Mouse (Mus musculus) midbrain, embryonic 11.5 days (tissue): ENCODE measurements around the gene Prr23a3. TPM values are rescaled to one million over a fixed set of nuclear protein-coding genes. Genes with fewer than 3 reads are reported as not detected.

Source experiments
- ATAC-seq: fragments of 200-750 bp; cut with Nextera tagmentation; 2 replicates; pipeline ENCODE4 v1.8.0; 2017; ENCODE audit warnings: moderate TSS enrichment, moderate library complexity; ENCODE audit not compliant: low FRiP score
- DNase-seq: peaks from one replicate; pipeline ENCODE4 v3.0.0; 2015; ENCODE audit warnings: low spot score; ENCODE audit errors: missing footprints
- H3K27ac ChIP-seq: fragments of 300-500 bp; sonication (generic); 2 replicates; pipeline ENCODE4 v1.5.1; 2014; ENCODE audit warnings: low read depth, low read length
- H3K27me3 ChIP-seq: fragments of 300-500 bp; sonication (generic); 2 replicates; pipeline ENCODE4 v1.6.1; 2014; ENCODE audit warnings: mild to moderate bottlenecking, low read length, moderate library complexity, mixed read lengths; ENCODE audit not compliant: control insufficient read depth, insufficient read depth
- H3K36me3 ChIP-seq: fragments of 300-500 bp; sonication (generic); 2 replicates; pipeline ENCODE4 v1.6.1; 2014; ENCODE audit warnings: mild to moderate bottlenecking, low read length, moderate library complexity, mixed read lengths; ENCODE audit not compliant: control insufficient read depth, insufficient read depth
- H3K4me1 ChIP-seq: fragments of 300-500 bp; sonication (generic); 2 replicates; pipeline ENCODE4 v1.6.1; 2014; ENCODE audit warnings: low read length; ENCODE audit not compliant: control insufficient read depth, insufficient read depth
- H3K4me2 ChIP-seq: fragments of 300-500 bp; sonication (generic); 2 replicates; pipeline ENCODE4 v1.6.1; 2014; ENCODE audit warnings: mild to moderate bottlenecking, moderate library complexity
- H3K4me3 ChIP-seq: fragments of 300-500 bp; sonication (generic); 2 replicates; pipeline ENCODE4 v1.5.1; 2014; ENCODE audit warnings: low read depth, low read length
- H3K9ac ChIP-seq: fragments of 300-500 bp; sonication (generic); 2 replicates; pipeline ENCODE4 v1.6.1; 2014; ENCODE audit warnings: low read length
- H3K9me3 ChIP-seq: fragments of 300-500 bp; sonication (generic); 2 replicates; pipeline ENCODE4 v1.6.1; 2016; ENCODE audit warnings: low read length; ENCODE audit not compliant: control insufficient read depth
- whole genome bisulfite sequencing: fragments of 180-500 bp; shearing (Covaris S2); extraction: QIAGEN DNeasy Blood & Tissue Kit; methylation state at CpG from one replicate; pipeline ENCODE4 v1.1.7; 2014; 5-methylcytosine and 5-hydroxymethylcytosine counted together
- polyA plus RNA-seq: library from polyadenylated mRNA; unstranded; fragments of >200 nt; fragmentation: Nextera tagmentation; extraction: Ambion mirVana; gene quantifications from 2 replicates; pipeline ENCODE4 v1.2.1, GENCODE M21; 2014

Prr23a3 gene
- polyA plus RNA-seq, 1 experiment from 2014 or later: 0.12 TPM

DNA sequence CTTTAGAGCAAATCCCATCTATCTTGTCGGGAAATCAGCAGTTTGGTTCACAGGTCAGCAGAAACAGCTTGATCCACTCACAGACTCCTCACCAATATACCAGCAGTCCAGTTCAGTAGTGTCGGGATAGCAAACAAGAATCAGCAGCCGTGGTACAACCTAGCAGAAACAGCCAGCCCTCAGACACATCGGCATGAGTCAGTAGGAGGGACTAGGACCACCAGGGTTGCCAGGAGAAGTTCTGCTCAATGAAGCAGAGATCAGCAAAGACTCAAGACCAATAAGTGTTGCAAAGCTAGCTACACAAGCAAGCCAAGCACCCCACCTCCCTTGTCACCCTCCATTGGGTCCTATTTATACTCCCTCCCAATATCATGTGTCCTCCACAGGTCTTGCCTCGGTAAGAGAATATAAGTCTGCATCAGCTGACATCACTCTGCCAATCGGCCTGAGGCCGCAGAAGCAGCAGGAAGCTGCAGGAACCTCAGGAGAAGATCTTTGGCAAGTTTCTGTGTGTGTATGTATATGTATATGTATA, 27.0 kb upstream of the Prr23a3 start:
- 80% methylated on average over 7 of the region's 7 CpGs for WGBS
- Histone ChIP-seq H3K27me3 (no peaks in the 10 kb centered on the region), H3K9ac (no peak overlapping the region), H3K36me3 (no peaks in the 10 kb centered on the region), H3K4me1 (peaks cover 3% of the 10 kb centered on the region; the same call in 1 of the 2 replicates), H3K4me3 (no peak overlapping the region), H3K9me3 (no peaks in the 10 kb centered on the region), H3K4me2 (no peak overlapping the region), H3K27ac (no peak overlapping the region)
- no peak for ATAC-seq
- DNase-seq: no peak

DNA sequence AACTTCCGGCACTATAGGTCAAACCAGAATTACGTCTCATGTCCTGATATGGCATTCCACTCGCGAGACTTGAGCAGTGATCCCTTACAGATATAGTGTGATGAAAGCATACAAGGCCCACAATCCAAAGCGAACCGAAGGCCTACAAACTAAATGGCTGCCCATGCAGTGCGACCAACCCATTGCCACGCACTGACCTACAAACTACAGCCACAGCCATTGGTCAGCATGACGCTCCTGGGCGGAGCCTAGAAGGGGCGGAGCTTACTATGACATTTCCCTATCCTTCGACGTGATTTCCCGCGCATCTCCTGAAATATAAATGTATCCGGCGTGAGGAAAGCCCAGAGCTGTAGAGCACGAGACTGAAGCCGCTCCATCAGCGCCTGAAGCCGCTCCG, 22.4 kb upstream of the Prr23a3 start, which contains the start of gene Prr23a1:
Prr23a1 (plus strand) TSS at position 387 of the 400 bp plus-strand sequence.
- Histone ChIP-seq H3K9me3 (no peaks in the 10 kb centered on the region), H3K27ac (no peak within 1 kb of the TSS), H3K4me2 (no peak within 1 kb of the TSS), H3K27me3 (no peaks in the 10 kb centered on the region), H3K9ac (no peak within 1 kb of the TSS), H3K4me1 (no peaks in the 10 kb centered on the region), H3K36me3 (no peaks in the 10 kb centered on the region), H3K4me3 (no peak within 1 kb of the TSS)
- no peak for DNase-seq
- WGBS: 62% methylated on average over 22 of the region's 22 CpGs
- ATAC-seq: no peak

DNA sequence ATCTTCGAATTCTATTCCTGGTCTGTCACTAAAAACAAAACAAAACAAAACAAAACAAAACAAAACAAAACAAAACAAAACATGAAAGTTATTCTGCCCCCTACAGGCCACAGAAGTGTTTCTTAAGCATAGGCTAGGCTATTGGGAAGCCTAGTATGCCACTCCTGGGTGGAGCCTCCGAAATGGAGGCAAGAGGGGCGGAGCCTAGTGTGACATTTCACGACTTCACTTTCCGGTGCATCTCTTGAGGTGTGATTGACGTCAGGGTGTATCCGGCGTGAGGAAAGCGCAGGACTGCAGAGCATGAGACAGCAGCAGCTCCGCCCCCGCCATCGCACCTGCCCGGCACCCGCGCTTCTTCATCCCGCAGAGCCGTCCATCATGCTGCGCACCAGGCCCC, 8.4 kb upstream of the Prr23a3 start, which contains the start of gene Prr23a2:
Prr23a2 (plus strand) TSS at position 285 of the 400 bp plus-strand sequence.
- no peaks in the 10 kb centered on the region for H3K27me3 ChIP-seq
- no peaks in the 10 kb centered on the region for H3K9me3 ChIP-seq
- H3K36me3 ChIP-seq: no peaks in the 10 kb centered on the region
- no peak for DNase-seq
- H3K4me1 ChIP-seq: no peaks in the 10 kb centered on the region
- H3K4me3 ChIP-seq: no peak within 1 kb of the TSS
- no peak for ATAC-seq
- no peak within 1 kb of the TSS for H3K9ac ChIP-seq
- H3K27ac ChIP-seq: no peak within 1 kb of the TSS
- 70% methylated on average over 18 of the region's 18 CpGs for WGBS
- no peak within 1 kb of the TSS for H3K4me2 ChIP-seq

DNA sequence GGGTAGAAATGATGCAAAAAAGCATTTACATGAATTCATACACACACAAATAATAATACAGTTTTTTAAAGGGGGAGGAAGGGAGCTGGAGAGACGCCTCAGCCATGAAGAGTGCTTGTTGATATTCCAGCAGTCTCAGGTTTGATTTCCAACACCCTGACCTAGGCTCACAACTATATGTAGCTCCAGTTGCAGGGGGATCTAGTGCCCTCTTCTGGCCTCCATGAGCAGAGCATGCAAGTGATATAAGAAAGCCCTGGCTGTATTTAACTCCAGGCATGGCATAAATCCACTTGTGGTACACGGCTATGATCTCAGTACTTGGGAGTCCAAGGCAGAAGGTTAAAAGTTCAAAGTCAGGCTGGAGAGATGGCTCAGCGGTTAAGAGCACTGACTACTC, 1.1 kb upstream of the Prr23a3 start:
- H3K27me3 ChIP-seq: no peaks in the 10 kb centered on the region
- H3K36me3 ChIP-seq: no peaks in the 10 kb centered on the region
- no peak overlapping the region for H3K27ac ChIP-seq
- peak; percentile 75 for DNase-seq
- ATAC-seq: no peak
- no peak overlapping the region for H3K4me2 ChIP-seq
- no peak overlapping the region for H3K9ac ChIP-seq
- H3K4me3 ChIP-seq: no peak overlapping the region
- no peaks in the 10 kb centered on the region for H3K9me3 ChIP-seq
- no peaks in the 10 kb centered on the region for H3K4me1 ChIP-seq
- 83% methylated on average over 3 of the region's 3 CpGs for WGBS

DNA sequence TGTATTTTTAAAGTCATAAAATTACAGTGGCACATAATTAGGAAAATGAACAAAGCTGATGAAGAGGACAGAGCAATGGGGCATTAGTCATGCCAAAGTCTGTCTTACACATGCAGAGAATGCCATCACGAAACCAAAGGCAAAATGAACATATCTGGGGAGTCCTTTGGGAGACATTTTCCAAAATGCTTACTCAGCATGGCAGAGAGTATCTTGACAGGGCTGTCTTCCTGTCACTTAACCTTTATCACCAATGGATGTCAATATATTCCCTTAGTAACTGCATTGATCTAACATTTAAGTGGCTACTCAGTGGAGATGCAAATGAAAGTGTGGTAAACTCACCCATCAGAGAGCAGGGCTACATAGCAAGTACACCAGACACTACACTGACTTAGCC, 36.9 kb downstream of the Prr23a3 start:
- no peak for ATAC-seq
- H3K27me3 ChIP-seq: no peaks in the 10 kb centered on the region
- no peaks in the 10 kb centered on the region for H3K4me1 ChIP-seq
- H3K36me3 ChIP-seq: no peaks in the 10 kb centered on the region
- no peak for DNase-seq
- no peak overlapping the region for H3K4me3 ChIP-seq
- H3K9me3 ChIP-seq: peaks cover 2% of the 10 kb centered on the region; the same call in 1 of the 2 replicates
- WGBS: 76% methylated on average over 1 of the region's 1 CpGs
- H3K27ac ChIP-seq: no peak overlapping the region
- H3K4me2 ChIP-seq: no peak overlapping the region
- H3K9ac ChIP-seq: no peak overlapping the region

DNA sequence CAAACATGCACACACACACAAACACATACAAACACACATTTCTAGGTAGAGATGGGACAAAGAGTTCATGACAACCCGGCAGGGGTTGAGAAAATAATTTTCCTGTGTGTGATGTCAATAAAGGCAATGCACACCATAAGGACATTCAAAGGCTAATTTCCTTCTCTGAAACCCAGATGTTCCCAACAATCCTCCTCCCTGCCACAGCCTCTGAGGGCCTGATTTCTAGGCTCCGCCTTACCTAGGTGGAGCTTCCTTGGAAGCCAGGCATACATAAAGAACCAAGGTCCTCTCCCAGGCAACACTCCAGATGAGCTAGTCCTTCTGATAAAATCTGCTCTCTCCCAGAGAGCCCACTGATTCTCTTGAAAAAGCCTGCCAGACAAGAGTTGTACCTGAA, 38.3 kb downstream of the Prr23a3 start, which contains the start of gene 7420426K07Rik:
7420426K07Rik (plus strand) TSS at position 301 of the 400 bp plus-strand sequence.
- Histone ChIP-seq H3K4me2 (no peak within 1 kb of the TSS), H3K4me3 (no peak within 1 kb of the TSS), H3K9me3 (no peaks in the 10 kb centered on the region), H3K36me3 (no peaks in the 10 kb centered on the region), H3K4me1 (no peaks in the 10 kb centered on the region), H3K9ac (no peak within 1 kb of the TSS), H3K27me3 (no peaks in the 10 kb centered on the region), H3K27ac (no peak within 1 kb of the TSS)
- 94% methylated on average over 2 of the region's 2 CpGs for WGBS
- no peak for ATAC-seq
- DNase-seq: no peak

Other genes with a start within 250 kb of the Prr23a3 start
- not detected in 2 replicates for gene Prr23a1, start 22.3 kb upstream of the Prr23a3 start, polyA plus RNA-seq
- not detected in 2 replicates for gene Prr23a2, start 8.3 kb upstream of the Prr23a3 start, polyA plus RNA-seq
- 0.11 TPM in 1 of 2 replicates, not detected in the other for gene 7420426K07Rik, start 38.4 kb downstream of the Prr23a3 start, polyA plus RNA-seq
- gene Foxl2, start 90.5 kb downstream of the Prr23a3 start, polyA plus RNA-seq: 2.2 and 3.6 TPM in 2 replicates
- 87.3 and 91.8 TPM in 2 replicates for gene Faim, start 121.6 kb downstream of the Prr23a3 start, polyA plus RNA-seq
- 0.08 TPM in 1 of 2 replicates, not detected in the other for gene Gm1123, start 170.9 kb downstream of the Prr23a3 start, polyA plus RNA-seq